Mouse (Mus musculus) frontal cortex, postnatal 25 days (tissue): ENCODE results near the gene Olfr917.

Experiments
- DNase-seq, 2 experiments: peaks; one replicate each; pipeline ENCODE4 v3.0.0; 2022; ENCODE audit warnings: low spot score in 2 of 2

Gene Olfr917

DNA sequence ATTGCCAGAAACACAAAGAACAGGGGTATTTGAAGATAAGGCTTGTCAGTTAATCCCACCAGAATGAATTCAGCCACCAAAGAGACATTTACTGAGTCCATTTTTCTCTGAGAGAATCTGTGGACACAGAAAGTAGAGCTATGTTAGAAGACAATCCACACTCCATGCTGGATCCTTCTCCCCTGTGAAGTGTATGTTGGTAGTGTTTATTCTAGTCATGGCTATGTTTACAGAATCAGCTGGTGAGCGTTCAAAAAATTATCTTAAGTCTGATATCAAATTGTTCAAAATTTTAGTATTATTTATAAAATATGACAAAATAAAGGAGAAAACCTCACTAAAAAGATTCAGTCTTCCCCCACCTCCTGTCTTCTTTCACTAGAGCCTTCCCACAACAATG is at the start of gene Olfr917:
Gene Olfr917, minus strand, starts transcription at position 101 of the 400 bp plus-strand sequence.
- DNase-seq: no peak

DNA sequence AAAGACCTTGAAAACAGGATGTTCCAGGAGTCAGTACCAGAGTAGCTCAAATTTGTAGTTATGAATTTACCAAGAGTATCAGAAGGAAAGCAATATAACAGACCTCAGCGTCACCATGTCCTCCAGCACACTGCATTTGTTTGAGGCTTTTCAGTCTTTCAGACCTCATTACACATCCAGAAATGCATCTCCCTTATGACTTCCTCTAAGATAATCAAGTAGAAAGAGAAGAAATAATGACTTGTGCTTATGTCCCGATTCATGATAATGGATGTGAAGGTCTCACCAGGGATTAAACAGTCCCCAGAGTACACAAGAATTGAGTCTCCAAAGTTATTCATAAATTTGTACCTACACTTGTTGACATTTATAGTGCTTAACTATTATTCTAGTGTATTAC is 8.9 kb upstream of the Olfr917 start, which contains the start of gene Olfr918:
Gene Olfr918, minus strand, starts transcription at position 101 of the 400 bp plus-strand sequence.
- DNase-seq: no peak

DNA sequence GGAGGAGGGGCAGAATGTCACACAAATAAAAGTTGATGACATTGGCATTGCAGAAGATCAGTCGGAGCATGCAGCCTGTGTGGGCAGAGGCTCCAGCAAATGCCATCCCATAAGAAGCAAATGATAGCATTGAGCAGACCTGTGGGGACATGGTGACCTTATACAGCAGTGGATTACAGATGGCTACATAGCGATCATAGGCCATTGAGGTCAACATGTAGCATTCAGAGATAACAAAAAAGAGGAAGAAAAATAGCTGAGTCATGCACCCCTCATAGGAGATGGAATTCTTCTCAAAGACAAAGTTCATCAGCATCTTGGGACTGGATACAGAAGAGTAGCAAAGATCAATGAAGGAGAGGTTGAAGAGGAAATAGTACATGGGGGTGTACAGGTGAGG is 7.2 kb upstream of the Olfr917 start:
- no peak for DNase-seq

DNA sequence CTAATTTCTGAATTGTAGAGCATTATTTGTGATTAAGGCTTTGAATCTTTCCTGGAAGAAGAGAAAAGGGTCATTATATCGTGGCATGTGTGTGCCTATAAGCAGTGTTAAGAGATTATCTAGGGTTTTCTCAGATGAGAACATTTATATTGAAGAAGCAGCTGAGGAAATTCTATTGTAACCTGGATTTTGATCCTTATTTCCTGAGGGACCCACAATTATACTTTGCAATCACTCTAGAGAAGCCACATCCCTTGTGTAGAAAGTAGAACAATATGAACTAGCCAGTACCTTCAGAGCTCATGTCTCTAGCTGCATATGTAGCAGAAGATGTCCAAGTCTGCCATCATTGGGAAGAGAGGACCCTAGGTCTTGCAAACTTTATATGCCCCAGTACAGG is 5.9 kb downstream of the Olfr917 start, which contains the start of gene Olfr916:
Gene Olfr916, minus strand, starts transcription at position 101 of the 400 bp plus-strand sequence.
- no peak for DNase-seq

DNA sequence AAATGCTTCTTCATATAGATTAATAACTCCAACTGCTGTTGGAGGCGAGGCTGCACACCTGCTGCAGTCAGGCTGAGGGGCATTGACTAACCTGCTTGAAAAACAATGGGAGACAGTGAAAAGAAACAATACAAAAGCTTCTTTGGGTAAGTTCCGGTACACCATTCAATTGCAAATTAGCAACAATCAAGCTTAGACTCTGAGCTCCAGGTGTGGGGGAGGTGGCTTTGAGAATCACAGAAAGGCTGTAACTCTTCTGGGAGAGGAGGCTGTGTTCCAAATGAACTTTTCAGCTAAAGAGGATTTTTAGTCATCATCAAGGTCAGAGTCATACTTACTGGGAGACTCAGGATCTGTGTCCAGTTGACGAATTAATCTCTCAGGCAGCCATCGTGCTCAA is 33.2 kb downstream of the Olfr917 start:
- no peak for DNase-seq
